Mouse (Mus musculus) B cell, adult 67 days (primary cell): Measurements from ENCODE around the gene Otoa. TPM values are rescaled to one million over a fixed set of nuclear protein-coding genes. Genes with fewer than 3 reads are reported as not detected.

Experiments used
- total RNA-seq, 2 experiments: library from RNA; stranded (reverse); gene quantifications; 4 replicates each; pipeline ENCODE4 v1.2.4; 2023

The Otoa gene
- total RNA-seq = 1 to 10 TPM; 2.7 to 3.0 TPM

DNA sequence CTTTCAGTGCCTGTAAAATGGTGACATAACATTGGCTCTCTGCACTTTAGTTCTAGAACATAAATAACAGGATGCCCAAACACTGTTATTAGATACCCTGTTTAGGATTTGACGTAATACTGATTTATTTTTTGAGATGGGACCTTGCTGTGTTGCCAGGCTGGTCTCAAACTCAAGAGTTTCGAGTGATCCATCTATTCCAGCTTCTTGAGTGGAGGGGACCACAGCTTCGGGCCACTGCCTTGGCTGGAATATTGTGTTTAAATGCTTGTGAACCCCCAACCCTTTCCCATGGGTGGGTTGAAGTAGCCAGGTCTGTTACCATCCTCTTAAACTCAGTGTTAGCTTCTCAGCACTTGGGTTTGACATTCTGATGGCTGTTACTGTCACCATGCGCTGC, at the start of gene Otoa:
TSS of gene Otoa (plus strand) at position 301 of the 400 bp plus-strand sequence.

DNA sequence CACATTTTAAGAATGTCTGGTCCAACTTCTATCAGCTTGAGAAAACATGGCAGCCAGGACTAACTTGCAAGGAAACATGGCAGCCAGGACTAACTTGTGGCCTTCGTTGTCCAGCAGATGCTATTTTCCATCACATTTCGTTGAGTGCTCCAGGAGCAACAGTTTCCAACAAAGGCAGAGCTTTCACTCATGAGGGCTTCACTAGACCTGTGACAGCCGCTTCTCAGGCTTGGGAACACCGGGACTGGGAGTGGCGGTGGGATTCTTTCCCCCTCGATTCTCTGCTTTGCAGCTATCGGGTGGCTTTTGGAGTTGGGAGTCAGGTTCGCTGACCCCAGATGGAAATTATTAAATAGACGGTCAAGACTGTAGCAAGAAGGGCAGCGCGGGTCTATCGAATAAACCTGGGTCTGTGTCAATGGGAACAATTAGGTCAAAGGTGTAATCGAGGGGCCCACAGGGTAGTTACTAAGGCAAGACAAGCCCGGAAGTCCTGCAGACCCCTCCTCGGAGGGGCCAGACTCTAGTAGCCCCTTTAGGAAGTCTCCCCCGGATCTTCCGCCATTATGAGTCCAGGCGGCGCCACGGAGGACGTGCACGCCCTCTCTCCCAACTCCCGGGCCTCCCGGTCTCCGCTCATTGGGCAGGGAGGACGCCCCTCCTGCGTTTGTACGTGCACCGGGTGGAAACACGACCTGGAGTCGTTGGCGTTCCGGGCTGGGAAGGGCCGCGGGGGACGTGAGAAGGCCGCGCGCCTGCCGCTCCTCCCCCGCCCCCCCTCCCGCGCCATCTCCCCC, 47.4 kb upstream of the Otoa start, which contains the start of gene Mettl9:
TSS of gene Mettl9 (plus strand) at position 590 of the 797 bp plus-strand sequence.

DNA sequence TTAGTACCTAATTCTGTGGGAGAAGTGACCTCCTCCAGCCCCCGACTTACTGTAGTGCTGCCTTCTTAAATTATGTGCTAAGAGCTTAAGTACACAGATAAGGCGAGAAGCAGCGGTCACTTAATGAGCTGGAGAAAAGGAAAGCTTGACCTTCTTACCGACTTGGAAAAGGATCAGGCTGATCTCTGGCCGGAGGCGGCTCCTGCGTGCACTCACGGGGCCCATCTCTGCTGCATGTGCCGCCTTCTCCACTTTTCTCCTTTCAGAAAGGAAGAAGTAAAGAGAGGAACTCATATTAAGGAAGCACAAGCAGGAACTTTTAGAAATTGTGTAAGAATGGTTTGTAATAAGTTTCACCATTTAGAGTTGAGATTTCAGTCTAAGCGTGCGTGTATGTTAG, 7.2 kb upstream of the Otoa start, which contains the start of gene Igsf6:
TSS of gene Igsf6 (minus strand) at position 292 of the 400 bp plus-strand sequence.

Other genes starting within 250 kb of the Otoa start
- 10 to 100 TPM; 22.5 to 28.3 TPM for gene Eef2k, start 238.8 kb upstream of the Otoa start, total RNA-seq
- 10 to 100 TPM; 39.0 to 44.5 TPM for gene Polr3e, start 163.9 kb upstream of the Otoa start, total RNA-seq
- 1 to 10 TPM; 4.0 to 4.1 TPM for gene Cdr2, start 99.3 kb upstream of the Otoa start, total RNA-seq
- gene Mfsd13b, start 99.1 kb upstream of the Otoa start, total RNA-seq = not detected
- gene Mettl9, start 47.2 kb upstream of the Otoa start, total RNA-seq = 10 to 100 TPM; 21.1 to 23.3 TPM
- under 1 TPM in 1 of 2 experiments, not detected in 1; 0.81 TPM for gene Igsf6, start 7.1 kb upstream of the Otoa start, total RNA-seq